Mouse (Mus musculus) brain, embryonic 14.5 days (tissue): ENCODE measurements around the gene Ube4b.

Source experiments
- CTCF ChIP-seq: fragments of 200-500 bp; IDR thresholded peaks from 2 replicates; pipeline ENCODE4 v1.5.1; 2012; ENCODE audit warnings: inconsistent platforms, mild to moderate bottlenecking, moderate library complexity, borderline replicate concordance; ENCODE audit not compliant: insufficient read depth, insufficient read length; ENCODE audit errors: extremely low read depth
- POLR2A ChIP-seq: fragments of 200-500 bp; IDR thresholded peaks from 2 replicates; pipeline ENCODE4 v1.6.1; 2012; ENCODE audit warnings: mild to moderate bottlenecking, inconsistent platforms, borderline replicate concordance; ENCODE audit not compliant: poor library complexity, insufficient read depth, insufficient read length, severe bottlenecking; ENCODE audit errors: extremely low read depth

GRCm38 (mm10) chr4:149290157-149290750 is 136.3 kb downstream of the Ube4b start:
- TF ChIP-seq CTCF (no peak), POLR2A (no peak)
